Mouse (Mus musculus) layer of hippocampus, postnatal 10 days (tissue): ENCODE results near the gene Rfng. TPM values are rescaled to one million over a fixed set of nuclear protein-coding genes. Genes with fewer than 3 reads are reported as not detected.
"Not testable (repeated sequence)": the region's sequence is repeated elsewhere in the genome, so short reads cannot be mapped to it uniquely, and the experiment has no call there.

Experiments used
- DNase-seq, 2 experiments: peaks; one replicate each; pipeline ENCODE4 v3.0.0; 2021; ENCODE audit warnings: low spot score in 2 of 2
- total RNA-seq, 2 experiments: library from RNA; stranded (reverse); gene quantifications; 2 replicates each; pipeline ENCODE4 v1.2.3; 2021

The Rfng gene
- total RNA-seq, 2 experiments from 2014 or later = 89.5 to 91.8 TPM

DNA sequence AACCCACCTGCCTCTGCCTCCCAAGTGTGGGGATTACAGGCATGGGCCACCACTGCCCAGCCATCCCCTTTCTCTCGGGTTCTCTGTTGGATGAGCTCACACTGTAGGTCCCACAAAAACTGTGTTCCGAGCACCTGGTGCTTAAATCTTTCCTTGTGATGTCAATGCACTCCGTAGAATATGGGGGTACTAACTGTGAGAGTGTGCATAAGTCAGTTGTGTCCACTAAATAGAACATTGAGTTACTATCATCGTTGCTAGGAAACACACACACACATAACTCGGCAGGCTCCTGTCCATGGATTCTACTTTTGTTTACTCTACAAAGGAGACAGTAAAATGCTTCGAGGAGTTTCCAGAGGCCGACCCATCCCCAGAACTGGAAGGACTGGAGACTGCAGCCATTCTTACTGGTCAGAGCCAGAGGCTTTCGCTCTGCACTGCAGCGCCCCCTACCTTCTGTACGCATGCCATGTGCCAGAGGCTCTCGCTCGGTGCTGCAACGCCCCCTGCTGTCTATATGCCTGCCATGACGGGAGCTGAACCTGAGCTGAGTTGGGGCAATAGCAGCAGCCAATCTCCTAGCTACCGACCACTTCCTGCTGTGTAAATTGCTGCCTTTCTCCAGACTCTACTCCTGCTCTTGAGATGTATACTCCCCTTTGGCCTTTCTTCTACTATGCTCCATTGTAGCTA lies 8.1 kb downstream of the Rfng start:
- DNase-seq = peak; percentile 99

DNA sequence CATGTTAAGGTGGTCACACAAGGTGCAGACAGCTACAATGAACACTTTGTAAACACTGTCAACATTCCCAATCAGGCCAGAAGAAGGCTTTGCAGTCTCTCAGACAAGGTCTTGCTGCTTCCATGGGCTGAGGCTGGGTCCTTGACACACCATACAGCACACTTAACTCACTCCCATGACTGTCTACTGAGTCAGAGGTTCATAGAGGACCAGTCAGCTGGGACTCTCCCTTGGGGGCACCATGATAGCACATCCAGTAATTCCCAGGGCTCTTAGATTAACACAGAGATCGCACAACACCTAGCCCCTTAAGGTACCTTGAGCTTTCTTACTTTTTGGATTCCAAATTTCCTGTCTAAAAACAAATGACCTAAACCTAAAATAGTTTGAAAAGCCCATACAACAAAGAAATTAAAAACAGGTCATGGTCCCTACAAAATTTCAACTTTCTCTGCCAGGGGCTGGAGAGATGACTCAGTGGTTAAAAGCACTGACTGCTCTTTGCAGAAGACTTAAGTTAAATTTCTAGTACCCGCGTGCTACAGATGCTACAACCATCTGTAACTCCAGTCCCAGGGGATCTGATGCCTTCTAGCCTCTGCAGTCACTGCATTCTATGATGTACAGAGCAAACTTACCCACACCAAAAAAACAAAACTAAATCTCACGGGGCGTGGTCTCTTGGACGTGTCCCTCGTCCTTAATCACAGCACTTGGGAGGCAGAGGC lies 10.4 kb downstream of the Rfng start:
- DNase-seq = no peak

DNA sequence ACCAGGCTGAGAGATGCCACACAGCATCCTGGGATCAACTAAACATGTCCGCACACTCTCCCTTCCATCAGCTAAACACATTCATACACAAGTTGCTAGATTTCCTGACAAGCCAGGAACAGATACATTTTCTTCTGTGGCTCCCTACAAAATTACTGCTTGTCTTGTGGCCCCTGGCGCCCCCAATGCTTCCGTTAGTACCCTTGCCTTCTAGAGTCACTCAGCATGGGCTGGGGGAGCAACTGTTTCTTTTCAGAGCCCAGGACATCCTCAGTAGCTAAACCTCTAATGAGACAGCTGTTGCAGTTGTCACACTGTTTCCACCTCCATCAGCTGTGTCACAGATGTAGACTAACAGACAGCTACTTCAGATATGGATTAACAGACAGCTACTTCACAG lies 11.3 kb downstream of the Rfng start:
- no peak for DNase-seq

- DNase-seq = no peak
These were observed 15.8 kb downstream of the Rfng start for GRCm38 (mm10) chr11:120768206-120768605.

- not testable (repeated sequence) for DNase-seq
These were observed 17.0 kb downstream of the Rfng start for GRCm38 (mm10) chr11:120767023-120767422.

DNA sequence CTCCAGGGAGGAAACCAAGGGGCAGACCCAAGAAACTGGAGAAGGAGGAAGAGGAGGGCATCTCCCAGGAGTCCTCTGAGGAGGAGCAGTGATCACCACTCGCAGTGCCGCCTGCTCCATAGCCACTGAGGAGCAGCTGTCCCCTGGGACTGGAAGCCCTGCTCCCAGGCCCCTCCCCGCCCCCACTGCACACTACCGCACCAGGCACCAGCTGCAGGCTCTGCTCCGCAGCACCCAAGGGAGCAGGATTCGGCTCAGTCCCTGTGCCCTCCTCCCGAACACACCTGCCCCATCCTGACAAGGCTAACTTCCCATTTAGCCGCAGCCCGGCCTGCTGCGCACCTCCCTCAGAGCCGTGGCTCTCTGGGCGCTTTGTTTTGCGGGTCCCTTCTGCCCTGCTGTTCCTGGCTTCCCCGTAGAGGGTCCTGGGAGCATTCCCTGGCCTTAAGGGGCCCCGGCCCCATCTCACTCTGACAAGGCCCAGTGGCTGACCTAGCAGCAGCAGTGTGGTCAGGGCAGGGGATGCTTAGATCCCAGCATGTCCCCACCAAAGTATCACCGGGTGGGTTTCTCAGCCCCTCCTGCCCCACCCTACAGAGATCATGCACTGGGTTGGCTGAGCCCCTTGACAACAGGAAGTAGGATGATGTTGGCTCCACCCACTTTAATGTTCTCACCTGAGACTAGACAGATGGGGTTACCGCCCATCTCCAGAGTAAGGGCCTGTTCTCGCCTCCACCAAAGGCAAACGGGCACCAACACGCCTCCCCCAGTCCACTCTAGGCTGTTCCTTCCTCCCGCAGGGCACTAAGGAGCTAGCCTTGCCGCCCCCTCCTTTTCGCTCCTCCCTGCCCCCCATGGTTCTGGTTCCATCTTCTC lies 20.6 kb downstream of the Rfng start:
- not testable (repeated sequence) for DNase-seq

DNA sequence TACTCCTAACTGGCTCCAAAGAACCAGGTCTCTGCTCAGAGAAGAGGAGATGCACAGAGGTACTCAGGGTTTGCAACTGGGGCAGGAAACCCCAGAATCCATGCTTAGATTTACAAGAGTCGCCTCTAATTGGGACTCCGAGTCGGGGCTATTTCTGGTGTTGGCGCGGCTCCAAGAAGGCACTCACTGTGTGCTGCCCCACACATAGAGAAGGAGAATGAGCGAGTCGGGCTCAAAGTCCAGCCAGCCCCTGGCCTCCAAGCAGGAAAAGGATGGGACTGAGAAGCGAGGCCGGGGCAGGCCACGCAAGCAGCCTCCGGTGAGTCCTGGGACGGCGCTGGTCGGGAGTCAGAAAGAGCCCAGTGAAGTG lies 21.4 kb downstream of the Rfng start, which contains the start of gene Hmga1b:
TSS of gene Hmga1b (plus strand) at position 123 of the 370 bp plus-strand sequence.
- DNase-seq = not testable (repeated sequence)

GRCm38 (mm10) chr11:120761811-120762671 lies 22.0 kb downstream of the Rfng start:
- no peak for DNase-seq

DNA sequence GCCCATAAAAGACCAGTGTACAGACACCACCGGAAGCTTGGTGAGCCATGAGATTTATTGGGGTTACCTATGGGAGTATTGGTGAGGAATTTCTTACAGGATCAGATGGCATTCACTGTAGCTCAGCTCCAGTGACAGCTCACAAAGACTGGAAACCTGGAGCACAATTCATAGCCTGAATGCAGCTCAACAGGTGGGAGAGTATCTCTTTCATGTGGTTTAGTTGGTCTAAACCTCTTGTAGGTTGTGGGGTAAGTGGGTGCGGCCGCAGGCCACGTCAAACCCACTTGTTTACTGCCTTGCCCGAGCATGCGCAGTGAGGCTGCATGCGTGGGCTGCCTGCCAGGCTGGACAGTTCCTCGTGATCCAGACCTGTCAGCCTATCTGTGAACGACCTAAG lies 23.8 kb downstream of the Rfng start:
- DNase-seq = no peak

DNA sequence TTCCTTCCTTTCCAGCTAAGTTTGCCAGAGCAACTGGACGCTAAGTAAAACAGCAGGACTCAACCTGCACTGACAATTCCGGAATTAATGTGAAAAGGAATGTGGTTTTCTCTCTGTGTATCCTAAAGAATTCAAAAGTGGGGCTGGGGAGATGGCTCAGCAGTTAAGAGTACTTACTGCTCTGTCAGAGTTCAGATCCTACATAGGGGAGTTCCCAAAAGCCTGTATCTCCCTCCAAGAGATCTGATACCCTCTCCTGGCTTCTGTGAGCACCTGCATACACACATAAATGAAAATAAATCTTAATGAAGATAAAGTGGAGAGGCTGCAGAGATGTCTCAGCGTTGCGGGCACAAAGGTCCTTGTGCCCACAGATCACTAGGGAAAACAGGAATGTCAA lies 32.4 kb downstream of the Rfng start:
- no peak for DNase-seq

DNA sequence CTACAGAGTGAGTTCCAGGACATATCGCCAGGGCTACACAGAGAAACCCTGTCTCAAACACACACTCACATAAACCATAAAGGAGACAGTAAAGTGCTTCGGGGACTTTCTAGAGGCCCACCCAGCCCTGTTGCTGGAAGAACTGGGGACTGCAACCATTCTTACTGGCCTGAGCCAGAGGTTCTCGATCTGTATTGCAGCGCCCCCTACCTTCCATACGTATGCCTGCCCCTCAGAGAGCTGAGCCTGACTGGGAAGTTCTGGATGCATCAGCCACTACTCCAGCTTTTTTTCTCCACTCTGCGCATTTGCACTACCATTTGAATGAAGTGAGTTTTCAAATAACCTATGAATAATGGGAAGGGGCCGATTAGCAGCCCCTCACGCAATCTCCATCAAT lies 34.6 kb downstream of the Rfng start:
- DNase-seq = no peak

DNA sequence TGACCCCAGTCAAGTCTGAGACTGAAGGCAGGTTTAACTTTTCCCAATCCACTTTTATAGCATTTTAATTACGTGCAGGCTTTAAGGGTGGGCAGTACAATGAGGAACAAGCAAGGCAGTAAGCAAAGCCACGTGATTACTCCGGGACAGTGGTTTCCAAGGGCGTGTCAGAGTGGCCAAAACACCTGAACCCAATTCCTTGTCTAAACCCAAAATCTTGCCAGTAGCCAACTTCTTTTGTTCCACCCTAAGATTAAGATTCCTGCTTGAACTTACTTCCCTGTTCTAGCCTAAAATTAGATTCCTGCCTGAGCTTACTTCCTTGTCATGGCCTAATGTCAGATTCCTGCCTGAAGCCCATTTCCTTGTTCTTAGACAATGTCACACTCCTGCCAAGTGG lies 36.0 kb downstream of the Rfng start:
- DNase-seq = no peak

GRCm38 (mm10) chr11:120744121-120744701 lies 39.8 kb downstream of the Rfng start:
- DNase-seq = no peak

GRCm38 (mm10) chr11:120740981-120741380 lies 43.0 kb downstream of the Rfng start:
- DNase-seq = no peak

- no peak for DNase-seq
These were observed 47.6 kb downstream of the Rfng start for GRCm38 (mm10) chr11:120736424-120736823.

- no peak for DNase-seq
These were observed 50.5 kb downstream of the Rfng start for GRCm38 (mm10) chr11:120733521-120733920.

GRCm38 (mm10) chr11:120731858-120732680 lies 51.9 kb downstream of the Rfng start, which contains the start of gene Cbr2:
Gene Cbr2, minus strand, starts transcription at chr11:120732114.
- DNase-seq = no peak

- DNase-seq = no peak
These were observed 52.6 kb downstream of the Rfng start for GRCm38 (mm10) chr11:120731395-120731794.
